Mouse (Mus musculus): Measurements from ENCODE around the gene Kank1.

GRCm38 (mm10) chr19:25427886-25428285, 191.1 kb downstream of the Kank1 start:
- no peak for TF ChIP-seq TAL1 (IDR thresholded peaks at IDR 0.05; ENCODE audit: low read length)
- TF ChIP-seq GATA1 (IDR thresholded peaks at IDR 0.05; ENCODE audit: low read length): no peak
